Mouse (Mus musculus) bone marrow, adult 2 months (tissue): Measurements from ENCODE around the gene Slc1a5.

Experiments used
- CTCF ChIP-seq: fragments of 200-500 bp; IDR thresholded peaks from 2 replicates; pipeline ENCODE4 v1.5.1; 2011; ENCODE audit warnings: low read length, control low read depth; ENCODE audit not compliant: control insufficient read depth, insufficient read depth
- POLR2A ChIP-seq: fragments of 200-500 bp; IDR thresholded peaks from 2 replicates; pipeline ENCODE4 v1.6.1; 2011; ENCODE audit warnings: low read depth, mild to moderate bottlenecking, control low read depth, low read length, borderline replicate concordance; ENCODE audit not compliant: control insufficient read depth

DNA sequence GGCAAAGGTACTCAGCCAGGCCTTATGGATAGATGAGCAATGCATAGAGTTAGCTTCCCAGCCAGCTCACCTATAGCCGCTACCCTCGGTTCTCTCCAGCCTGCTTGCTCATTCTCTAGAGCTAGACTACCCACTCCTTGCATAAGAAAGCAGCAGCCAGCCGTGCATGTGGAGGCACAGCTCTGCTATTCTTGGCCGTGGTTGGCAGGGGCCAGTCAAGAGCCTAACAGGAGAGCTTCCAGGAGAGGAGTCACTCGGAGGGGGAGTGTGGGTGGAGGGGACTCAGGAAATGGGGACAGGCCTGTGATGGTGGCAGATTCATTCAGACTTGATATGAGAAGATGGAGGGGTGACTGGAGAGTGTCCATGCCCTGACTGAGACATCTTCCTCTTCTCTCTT is 42.6 kb downstream of the Slc1a5 start:
- TF ChIP-seq CTCF = no peak
- no peak for TF ChIP-seq POLR2A
